Mouse (Mus musculus): Measurements from ENCODE around the gene Wrap73. TPM values are rescaled to one million over a fixed set of nuclear protein-coding genes. Genes with fewer than 3 reads are reported as not detected.

Wrap73 gene
- 37.3 and 39.5 TPM in 2 replicates for polyA plus RNA-seq (2014; fragmentation: Nextera tagmentation; extraction: Ambion mirVana)

GRCm38 (mm10) chr4:154142211-154143040, at the start of gene Wrap73:
Gene Wrap73 (plus strand): TSS chr4:154142372.
- Histone ChIP-seq H3K4me2 (ENCODE audit: low read depth, low read length) (peak within 1 kb of the TSS; percentile 82), H3K9me3 (ENCODE audit: control insufficient read depth, low read length) (no peaks in the 10 kb centered on the region)
- WGBS = 3% methylated on average over 49 of the region's 49 CpGs

GRCm38 (mm10) chr4:154093210-154093609, 49.0 kb upstream of the Wrap73 start:
- no peak for ATAC-seq (ENCODE audit: low read depth)
- Histone ChIP-seq H3K36me3 (ENCODE audit: control insufficient read depth, insufficient read depth, low read length) (no peaks in the 10 kb centered on the region), H3K4me1 (ENCODE audit: control insufficient read depth, insufficient read depth, low read length) (no peaks in the 10 kb centered on the region), H3K4me2 (ENCODE audit: low read depth, low read length) (no peak overlapping the region), H3K27me3 (ENCODE audit: control insufficient read depth, insufficient read depth, low read length) (no peaks in the 10 kb centered on the region), H3K9ac (replicated peaks; ENCODE audit: low read depth, low read length) (no peak overlapping the region), H3K9me3 (ENCODE audit: control insufficient read depth, low read length) (no peaks in the 10 kb centered on the region), H3K27ac (ENCODE audit: low read depth, low read length) (no peak overlapping the region), H3K4me3 (ENCODE audit: low read depth, low read length) (no peak overlapping the region)
- WGBS = 25% methylated on average over 9 of the region's 9 CpGs

More at GRCm38 (mm10) chr4:154142211-154143040, at the start of gene Wrap73:
- Histone ChIP-seq H3K4me1 (ENCODE audit: control insufficient read depth, insufficient read depth, low read length) (peaks cover 18% of the 10 kb centered on the region), H3K27me3 (ENCODE audit: control insufficient read depth, insufficient read depth, low read length) (peaks cover 32% of the 10 kb centered on the region), H3K9ac (replicated peaks; ENCODE audit: low read depth, low read length) (peak within 1 kb of the TSS; percentile 78), H3K27ac (ENCODE audit: low read depth, low read length) (peak within 1 kb of the TSS; percentile 68; the same call in 1 of the 2 replicates), H3K4me3 (ENCODE audit: low read depth, low read length) (peak within 1 kb of the TSS; percentile 85), H3K36me3 (ENCODE audit: control insufficient read depth, insufficient read depth, low read length) (no peaks in the 10 kb centered on the region)
- peak; percentile 95 for ATAC-seq (ENCODE audit: low read depth)

- ATAC-seq (ENCODE audit: low read depth) = no peak
- no peaks in the 10 kb centered on the region for H3K9me3 ChIP-seq (ENCODE audit: control insufficient read depth, low read length)
- H3K9ac ChIP-seq (replicated peaks; ENCODE audit: low read depth, low read length) = no peak overlapping the region
- H3K27ac ChIP-seq (ENCODE audit: low read depth, low read length) = no peak overlapping the region
- H3K4me1 ChIP-seq (ENCODE audit: control insufficient read depth, insufficient read depth, low read length) = no peaks in the 10 kb centered on the region
- H3K4me2 ChIP-seq (ENCODE audit: low read depth, low read length) = no peak overlapping the region
- WGBS = 30% methylated on average over 6 of the region's 6 CpGs
- no peaks in the 10 kb centered on the region for H3K36me3 ChIP-seq (ENCODE audit: control insufficient read depth, insufficient read depth, low read length)
- no peaks in the 10 kb centered on the region for H3K27me3 ChIP-seq (ENCODE audit: control insufficient read depth, insufficient read depth, low read length)
- no peak overlapping the region for H3K4me3 ChIP-seq (ENCODE audit: low read depth, low read length)
These were observed 46.1 kb upstream of the Wrap73 start for GRCm38 (mm10) chr4:154096111-154096510.

- 47% methylated on average over 6 of the region's 7 CpGs for WGBS
- Histone ChIP-seq H3K27ac (ENCODE audit: low read depth, low read length) (no peak overlapping the region), H3K27me3 (ENCODE audit: control insufficient read depth, insufficient read depth, low read length) (no peaks in the 10 kb centered on the region), H3K9ac (replicated peaks; ENCODE audit: low read depth, low read length) (no peak overlapping the region), H3K9me3 (ENCODE audit: control insufficient read depth, low read length) (no peaks in the 10 kb centered on the region), H3K4me3 (ENCODE audit: low read depth, low read length) (no peak overlapping the region), H3K4me1 (ENCODE audit: control insufficient read depth, insufficient read depth, low read length) (no peaks in the 10 kb centered on the region), H3K4me2 (ENCODE audit: low read depth, low read length) (no peak overlapping the region), H3K36me3 (ENCODE audit: control insufficient read depth, insufficient read depth, low read length) (no peaks in the 10 kb centered on the region)
- no peak for ATAC-seq (ENCODE audit: low read depth)
These were observed 42.8 kb upstream of the Wrap73 start for GRCm38 (mm10) chr4:154099361-154099760.

GRCm38 (mm10) chr4:154103386-154103785, 38.8 kb upstream of the Wrap73 start:
- Histone ChIP-seq H3K27me3 (ENCODE audit: control insufficient read depth, insufficient read depth, low read length) (no peaks in the 10 kb centered on the region), H3K27ac (ENCODE audit: low read depth, low read length) (no peak overlapping the region; the same call in 1 of the 2 replicates), H3K4me1 (ENCODE audit: control insufficient read depth, insufficient read depth, low read length) (no peaks in the 10 kb centered on the region), H3K4me3 (ENCODE audit: low read depth, low read length) (no peak overlapping the region), H3K4me2 (ENCODE audit: low read depth, low read length) (no peak overlapping the region), H3K9me3 (ENCODE audit: control insufficient read depth, low read length) (no peaks in the 10 kb centered on the region), H3K9ac (replicated peaks; ENCODE audit: low read depth, low read length) (no peak overlapping the region), H3K36me3 (ENCODE audit: control insufficient read depth, insufficient read depth, low read length) (no peaks in the 10 kb centered on the region)
- WGBS = 76% methylated on average over 8 of the region's 8 CpGs
- ATAC-seq (ENCODE audit: low read depth) = no peak

- WGBS = 87% methylated on average over 10 of the region's 10 CpGs
- no peaks in the 10 kb centered on the region for H3K36me3 ChIP-seq (ENCODE audit: control insufficient read depth, insufficient read depth, low read length)
- no peak overlapping the region for H3K27ac ChIP-seq (ENCODE audit: low read depth, low read length)
- no peak for ATAC-seq (ENCODE audit: low read depth)
- no peaks in the 10 kb centered on the region for H3K9me3 ChIP-seq (ENCODE audit: control insufficient read depth, low read length)
- no peak overlapping the region for H3K4me3 ChIP-seq (ENCODE audit: low read depth, low read length)
- no peak overlapping the region for H3K4me2 ChIP-seq (ENCODE audit: low read depth, low read length)
- no peak overlapping the region for H3K9ac ChIP-seq (replicated peaks; ENCODE audit: low read depth, low read length)
- H3K27me3 ChIP-seq (ENCODE audit: control insufficient read depth, insufficient read depth, low read length) = no peaks in the 10 kb centered on the region
- H3K4me1 ChIP-seq (ENCODE audit: control insufficient read depth, insufficient read depth, low read length) = no peaks in the 10 kb centered on the region
These were observed 38.3 kb upstream of the Wrap73 start for GRCm38 (mm10) chr4:154103912-154104311.

- no peak overlapping the region for H3K27ac ChIP-seq (ENCODE audit: low read depth, low read length)
- peak overlapping the region; percentile 27; the same call in 1 of the 2 replicates for H3K4me2 ChIP-seq (ENCODE audit: low read depth, low read length)
- 18% methylated on average over 20 of the region's 20 CpGs for WGBS
- H3K36me3 ChIP-seq (ENCODE audit: control insufficient read depth, insufficient read depth, low read length) = no peaks in the 10 kb centered on the region
- no peak overlapping the region for H3K4me3 ChIP-seq (ENCODE audit: low read depth, low read length)
- no peaks in the 10 kb centered on the region for H3K4me1 ChIP-seq (ENCODE audit: control insufficient read depth, insufficient read depth, low read length)
- H3K27me3 ChIP-seq (ENCODE audit: control insufficient read depth, insufficient read depth, low read length) = no peaks in the 10 kb centered on the region
- no peak overlapping the region for H3K9ac ChIP-seq (replicated peaks; ENCODE audit: low read depth, low read length)
- peak; percentile 44; the same call in 1 of the 2 replicates for ATAC-seq (ENCODE audit: low read depth)
- H3K9me3 ChIP-seq (ENCODE audit: control insufficient read depth, low read length) = no peaks in the 10 kb centered on the region
These were observed 36.7 kb upstream of the Wrap73 start for GRCm38 (mm10) chr4:154105381-154106001.

- H3K27ac ChIP-seq (ENCODE audit: low read depth, low read length) = no peak overlapping the region
- H3K4me3 ChIP-seq (ENCODE audit: low read depth, low read length) = no peak overlapping the region
- no peaks in the 10 kb centered on the region for H3K27me3 ChIP-seq (ENCODE audit: control insufficient read depth, insufficient read depth, low read length)
- H3K4me1 ChIP-seq (ENCODE audit: control insufficient read depth, insufficient read depth, low read length) = no peaks in the 10 kb centered on the region
- no peaks in the 10 kb centered on the region for H3K9me3 ChIP-seq (ENCODE audit: control insufficient read depth, low read length)
- H3K9ac ChIP-seq (replicated peaks; ENCODE audit: low read depth, low read length) = no peak overlapping the region
- no peaks in the 10 kb centered on the region for H3K36me3 ChIP-seq (ENCODE audit: control insufficient read depth, insufficient read depth, low read length)
- no peak overlapping the region for H3K4me2 ChIP-seq (ENCODE audit: low read depth, low read length)
- no peak for ATAC-seq (ENCODE audit: low read depth)
- 85% methylated on average over 13 of the region's 13 CpGs for WGBS
These were observed 35.6 kb upstream of the Wrap73 start for GRCm38 (mm10) chr4:154106497-154107061.

Data from neural tube, embryonic 14.5 days (tissue).